Mouse (Mus musculus): ENCODE data around the gene Irgc1. TPM values are rescaled to one million over a fixed set of nuclear protein-coding genes. Genes with fewer than 3 reads are reported as not detected.
A peak's percentile ranks its signal among the peaks of the same experiment; 100 is the strongest.

Gene Irgc1
- total RNA-seq, 4 experiments from 2014 or later: 0.21 TPM; not detected in 3

GRCm38 (mm10) chr7:24400082-24400452, 52.0 kb downstream of the Irgc1 start:
- DNase-seq (ENCODE audit: low spot score in 2 of 2): no peak

GRCm38 (mm10) chr7:24399256-24400081, 52.6 kb downstream of the Irgc1 start, which contains the start of gene Smg9:
Smg9 (plus strand) TSS chr7:24399619.
- peak; percentile 85 to 96 for DNase-seq (ENCODE audit: low spot score in 2 of 2)

- no peak for DNase-seq (ENCODE audit: low spot score in 2 of 2)
These were observed 53.7 kb downstream of the Irgc1 start for GRCm38 (mm10) chr7:24398364-24398913.

- DNase-seq (ENCODE audit: low spot score in 2 of 2): no peak
These were observed 55.3 kb downstream of the Irgc1 start for GRCm38 (mm10) chr7:24396832-24397231.

GRCm38 (mm10) chr7:24394475-24395161, 57.5 kb downstream of the Irgc1 start:
- DNase-seq (ENCODE audit: low spot score in 2 of 2): no peak

- no peak for DNase-seq (ENCODE audit: low spot score in 2 of 2)
These were observed 58.0 kb downstream of the Irgc1 start for GRCm38 (mm10) chr7:24394054-24394453.

- no peak for DNase-seq (ENCODE audit: low spot score in 2 of 2)
These were observed 60.4 kb downstream of the Irgc1 start for GRCm38 (mm10) chr7:24391687-24392086.

GRCm38 (mm10) chr7:24391077-24391476, 61.0 kb downstream of the Irgc1 start:
- no peak for DNase-seq (ENCODE audit: low spot score in 2 of 2)

- DNase-seq (ENCODE audit: low spot score in 2 of 2): no peak
These were observed 61.6 kb downstream of the Irgc1 start for GRCm38 (mm10) chr7:24390512-24390911.

- DNase-seq (ENCODE audit: low spot score in 2 of 2): no peak
These were observed 62.4 kb downstream of the Irgc1 start for GRCm38 (mm10) chr7:24389516-24390187.

GRCm38 (mm10) chr7:24387059-24387556, 65.0 kb downstream of the Irgc1 start:
- no peak for DNase-seq (ENCODE audit: low spot score in 2 of 2)

- DNase-seq (ENCODE audit: low spot score in 2 of 2): peak in 1 of 2 experiments; percentile 52
These were observed 67.3 kb downstream of the Irgc1 start for GRCm38 (mm10) chr7:24384827-24385226.

- no peak for DNase-seq (ENCODE audit: low spot score in 2 of 2)
These were observed 68.0 kb downstream of the Irgc1 start for GRCm38 (mm10) chr7:24384070-24384469.

- DNase-seq (ENCODE audit: low spot score in 2 of 2): no peak
These were observed 69.2 kb downstream of the Irgc1 start for GRCm38 (mm10) chr7:24382730-24383372.

Other genes starting within 250 kb of the Irgc1 start
- 10 to 100 TPM; 11.5 to 15.4 (median 12.1) TPM for gene Zfp111, start 240.9 kb downstream of the Irgc1 start, total RNA-seq (2022)
- 10 to 100 TPM in 3 of 4 experiments, 1 to 10 TPM in 1; 9.5 to 11.8 (median 10.5) TPM for gene Zfp109, start 214.7 kb downstream of the Irgc1 start, total RNA-seq (2022)
- 1 to 10 TPM; 7.7 to 9.9 (median 9.0) TPM for gene Zfp108, start 197.5 kb downstream of the Irgc1 start, total RNA-seq (2022)
- gene Zfp93, start 181.9 kb downstream of the Irgc1 start, total RNA-seq (2022): 10 to 100 TPM; 12.3 to 15.8 (median 13.6) TPM
- 10 to 100 TPM; 19.0 to 24.4 (median 21.5) TPM for gene Zfp61, start 151.1 kb downstream of the Irgc1 start, total RNA-seq (2022)
- gene Zfp94, start 135.6 kb downstream of the Irgc1 start, total RNA-seq (2022): 10 to 100 TPM; 14.2 to 16.4 (median 15.7) TPM
- gene Tescl, start 118.4 kb downstream of the Irgc1 start, total RNA-seq (2022): not detected
- gene Lypd5, start 103.1 kb downstream of the Irgc1 start, total RNA-seq (2022): not detected
- 1 to 10 TPM in 1 of 4 experiments, under 1 TPM in 3; 0.50 to 1.0 (median 0.53) TPM for gene Kcnn4, start 82.0 kb downstream of the Irgc1 start, total RNA-seq (2022)
- gene Smg9, start 52.7 kb downstream of the Irgc1 start, total RNA-seq (2022): 10 to 100 TPM; 40.2 to 47.7 (median 43.4) TPM
- 1 to 10 TPM in 2 of 4 experiments, under 1 TPM in 2; 0.72 to 4.6 (median 2.1) TPM for gene Plaur, start 10.2 kb upstream of the Irgc1 start, total RNA-seq (2022)
- 100 to 1,000 TPM; 215 to 253 (median 239) TPM for gene Cadm4, start 29.7 kb upstream of the Irgc1 start, total RNA-seq (2022)
- gene Zfp428, start 54.7 kb upstream of the Irgc1 start, total RNA-seq (2022): 10 to 100 TPM; 42.8 to 45.4 (median 44.1) TPM
- gene AC161166.1, start 60.2 kb upstream of the Irgc1 start, total RNA-seq (2022): not detected
- 10 to 100 TPM; 62.6 to 68.9 (median 66.6) TPM for gene Irgq, start 78.4 kb upstream of the Irgc1 start, total RNA-seq (2022)
- gene Pinlyp, start 93.8 kb upstream of the Irgc1 start, total RNA-seq (2022): not detected
- gene Xrcc1, start 94.0 kb upstream of the Irgc1 start, total RNA-seq (2022): 10 to 100 TPM; 37.2 to 39.8 (median 38.5) TPM
- 10 to 100 TPM; 13.3 to 16.0 (median 15.1) TPM for gene Ethe1, start 135.2 kb upstream of the Irgc1 start, total RNA-seq (2022)
- gene Zfp575, start 135.3 kb upstream of the Irgc1 start, total RNA-seq (2022): 1 to 10 TPM; 5.3 to 6.9 (median 5.7) TPM
- gene Phldb3, start 158.5 kb upstream of the Irgc1 start, total RNA-seq (2022): under 1 TPM in 3 of 4 experiments, not detected in 1; 0.13 to 0.39 (median 0.27) TPM
- gene Lypd3, start 184.3 kb upstream of the Irgc1 start, total RNA-seq (2022): 1 to 10 TPM in 1 of 4 experiments, under 1 TPM in 3; 0.44 to 1.3 (median 0.63) TPM
- gene Tex101, start 224.4 kb upstream of the Irgc1 start, total RNA-seq (2022): not detected